Mouse (Mus musculus) layer of hippocampus, adult 18-20 months (tissue): ENCODE measurements at regions not wholly inside any gene's neighbourhood (a gene's known extent, or its start where the extent isn't known, plus 50 kb on each side); places are given as distances from the start of the nearest gene placed in this dataset.

Experiments
- DNase-seq, 2 experiments: peaks; one replicate each; pipeline ENCODE4 v3.0.0; 2022; ENCODE audit warnings: low spot score in 2 of 2

- DNase-seq: no peak
These were observed 54.0 kb upstream of the Habp2 start for GRCm38 (mm10) chr19:56232950-56233349.

GRCm38 (mm10) chr19:56235040-56235439 is 51.9 kb upstream of the Habp2 start:
- DNase-seq: no peak
